Mouse (Mus musculus) cerebellum, adult 2 months (tissue): ENCODE measurements around the gene Phf21b.

ENCODE experiments used
- CTCF ChIP-seq: fragments of 200-500 bp; IDR thresholded peaks from 2 replicates; pipeline ENCODE4 v1.5.1; 2011; ENCODE audit warnings: low read depth, mild to moderate bottlenecking, control low read depth, low read length, moderate library complexity, borderline replicate concordance; ENCODE audit not compliant: insufficient read depth
- POLR2A ChIP-seq: fragments of 200-500 bp; IDR thresholded peaks from 2 replicates; pipeline ENCODE4 v1.6.1; 2011; ENCODE audit warnings: low read length, control low read depth, borderline replicate concordance; ENCODE audit not compliant: insufficient read depth

- TF ChIP-seq CTCF (no peak), POLR2A (no peak)
These were observed 15.3 kb downstream of the Phf21b start for GRCm38 (mm10) chr15:84840560-84840959.
